Mouse (Mus musculus): ENCODE data around the gene Supt5. TPM values are rescaled to one million over a fixed set of nuclear protein-coding genes. Genes with fewer than 3 reads are reported as not detected.

The Supt5 gene
- polyA plus RNA-seq, 1 experiment, result 86.8 TPM

DNA sequence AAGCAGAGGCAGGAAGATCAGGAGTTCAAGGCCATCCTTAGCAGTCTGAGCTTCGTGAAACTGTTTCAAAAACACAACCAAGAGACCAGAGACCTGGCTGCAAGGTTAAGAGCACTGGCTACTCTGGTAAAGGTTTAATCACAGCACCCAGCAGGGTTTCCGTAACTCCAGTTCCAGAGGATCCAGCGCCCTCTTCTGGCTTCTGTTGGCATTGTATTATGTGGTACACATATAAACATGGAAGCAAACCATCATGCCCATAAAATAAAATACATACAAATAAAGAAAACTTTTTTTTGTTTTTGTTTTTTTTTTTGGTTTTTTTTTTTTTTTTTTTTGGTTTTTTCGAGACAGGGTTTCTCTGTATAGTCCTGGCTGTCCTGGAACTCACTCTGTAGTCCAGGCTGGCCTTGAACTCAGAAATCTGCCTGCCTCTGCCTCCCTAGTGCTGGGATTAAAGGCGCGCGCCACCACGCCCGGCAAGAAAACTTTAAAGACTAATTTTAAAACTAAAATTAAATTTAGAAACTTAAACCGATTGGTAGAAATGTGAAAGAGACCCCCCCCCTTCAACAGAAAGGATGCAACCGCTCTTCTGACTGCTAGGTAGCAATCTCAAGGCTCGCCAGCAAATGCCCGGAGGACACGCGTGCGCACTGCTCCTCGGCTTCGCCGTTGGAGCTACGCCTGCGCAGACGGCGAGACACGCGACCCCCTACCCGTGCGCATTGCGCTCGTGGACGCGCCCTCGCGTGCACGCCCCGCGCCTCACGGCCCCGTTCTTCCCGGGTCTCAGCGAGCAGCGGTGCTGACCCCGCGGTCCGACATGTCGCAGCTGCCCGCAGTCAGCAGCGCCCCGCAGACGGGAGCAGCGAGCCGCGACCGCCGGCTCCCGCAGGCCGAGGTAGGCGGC is 71.2 kb downstream of the Supt5 start, which contains the start of gene Eid2:
Gene Eid2, plus strand, starts transcription at position 753 of the 913 bp plus-strand sequence.
- Histone ChIP-seq H3K4me3 (ENCODE audit: insufficient read depth, low read depth, low read length) (peak within 1 kb of the TSS; percentile 99), H3K27ac (ENCODE audit: insufficient read depth, low read depth, low read length) (peak within 1 kb of the TSS; percentile 54; the same call in 1 of the 2 replicates), H3K27me3 (replicated peaks; ENCODE audit: control insufficient read depth, insufficient read depth, low read length) (no peaks in the 10 kb centered on the region), H3K4me1 (ENCODE audit: control insufficient read depth, insufficient read depth, low read length) (0 out of 2 replicates have a peak, but pooled peaks cover 2% of the 10 kb centered on the region), H3K36me3 (ENCODE audit: control insufficient read depth, insufficient read depth, low read length) (no peaks in the 10 kb centered on the region)
- DNase-seq, result peak; percentile 83
- WGBS, result 6% methylated on average over 57 of the region's 57 CpGs
- peak; percentile 18 for TF ChIP-seq POLR2A (IDR thresholded peaks at IDR 0.05; ENCODE audit: low read depth, low read length)
- no peak for TF ChIP-seq CTCF (conservative IDR thresholded peaks at IDR 0.05; ENCODE audit: insufficient read depth, insufficient read length, low read depth, low read length)

GRCm38 (mm10) chr7:28265391-28265790 is 73.2 kb downstream of the Supt5 start:
- WGBS, result 78% methylated on average over 13 of the region's 13 CpGs
- H3K4me3 ChIP-seq (ENCODE audit: insufficient read depth, low read depth, low read length), result no peak overlapping the region
- no peaks in the 10 kb centered on the region for H3K36me3 ChIP-seq (ENCODE audit: control insufficient read depth, insufficient read depth, low read length)
- no peak overlapping the region for H3K27ac ChIP-seq (ENCODE audit: insufficient read depth, low read depth, low read length)
- DNase-seq, result no peak
- TF ChIP-seq CTCF (conservative IDR thresholded peaks at IDR 0.05; ENCODE audit: insufficient read depth, insufficient read length, low read depth, low read length) (no peak), POLR2A (IDR thresholded peaks at IDR 0.05; ENCODE audit: low read depth, low read length) (no peak)
- H3K4me1 ChIP-seq (ENCODE audit: control insufficient read depth, insufficient read depth, low read length), result 0 out of 2 replicates have a peak, but pooled peaks cover 2% of the 10 kb centered on the region
- H3K27me3 ChIP-seq (replicated peaks; ENCODE audit: control insufficient read depth, insufficient read depth, low read length), result no peaks in the 10 kb centered on the region

Other genes with a start within 250 kb of the Supt5 start
- not detected in 2 replicates for gene 9530053A07Rik, start 209.3 kb downstream of the Supt5 start, polyA plus RNA-seq (2012; rRNA removed)
- gene Fbl, start 169.0 kb downstream of the Supt5 start, polyA plus RNA-seq (2012; rRNA removed), result 33.0 and 54.3 TPM in 2 replicates
- gene Dyrk1b, start 159.3 kb downstream of the Supt5 start, polyA plus RNA-seq (2012; rRNA removed), result 31.1 and 34.8 TPM in 2 replicates
- gene Eid2, start 70.9 kb downstream of the Supt5 start, polyA plus RNA-seq (2012; rRNA removed), result 5.2 and 5.7 TPM in 2 replicates
- 7.7 and 10.2 TPM in 2 replicates for gene Eid2b, start 61.0 kb downstream of the Supt5 start, polyA plus RNA-seq (2012; rRNA removed)
- 0.14 TPM in 1 of 2 replicates, not detected in the other for gene Selenov, start 47.6 kb downstream of the Supt5 start, polyA plus RNA-seq (2012; rRNA removed)
- not detected in 2 replicates for gene Dll3, start 36.5 kb downstream of the Supt5 start, polyA plus RNA-seq (2012; rRNA removed)
- gene Timm50, start 26.7 kb downstream of the Supt5 start, polyA plus RNA-seq (2012; rRNA removed), result 99.0 and 102 TPM in 2 replicates
- 724 and 951 TPM in 2 replicates for gene Rps16, start 11.9 kb upstream of the Supt5 start, polyA plus RNA-seq (2012; rRNA removed)
- 13.5 and 14.6 TPM in 2 replicates for gene Plekhg2, start 33.9 kb upstream of the Supt5 start, polyA plus RNA-seq (2012; rRNA removed)
- 24.6 and 25.5 TPM in 2 replicates for gene Zfp36, start 41.5 kb upstream of the Supt5 start, polyA plus RNA-seq (2012; rRNA removed)
- 71.9 and 72.1 TPM in 2 replicates for gene Med29, start 54.0 kb upstream of the Supt5 start, polyA plus RNA-seq (2012; rRNA removed)
- 72.6 and 78.4 TPM in 2 replicates for gene Paf1, start 54.2 kb upstream of the Supt5 start, polyA plus RNA-seq (2012; rRNA removed)
- 8.4 and 14.5 TPM in 2 replicates for gene Gmfg, start 98.7 kb upstream of the Supt5 start, polyA plus RNA-seq (2012; rRNA removed)
- 2.5 and 3.1 TPM in 2 replicates for gene Lrfn1, start 113.2 kb upstream of the Supt5 start, polyA plus RNA-seq (2012; rRNA removed)
- not detected in 2 replicates for gene Ifnl2, start 171.7 kb upstream of the Supt5 start, polyA plus RNA-seq (2012; rRNA removed)
- not detected in 2 replicates for gene Ifnl3, start 184.1 kb upstream of the Supt5 start, polyA plus RNA-seq (2012; rRNA removed)
- gene Sycn, start 202.1 kb upstream of the Supt5 start, polyA plus RNA-seq (2012; rRNA removed), result 12.4 and 13.3 TPM in 2 replicates
- 57.2 and 85.4 TPM in 2 replicates for gene Nccrp1, start 208.5 kb upstream of the Supt5 start, polyA plus RNA-seq (2012; rRNA removed)

Measured in kidney, adult 2 months (tissue).